In genomic region chr3:157880983-157881382, GRCm38 (mm10) we compare ENCODE assay signal across 25 mouse cellular contexts. TPM values are rescaled to one million over a fixed set of nuclear protein-coding genes. Genes with fewer than 3 reads are reported as not detected.
DNase-seq lines count a peak whose midpoint lies in the region; ATAC-seq and TF ChIP-seq lines count a peak whose summit lies in the region.
"Had no signal": no experiment of that assay in that cellular context is flagged by ENCODE, and none has a peak within 500 bp of the region (broad histone marks: within the 10 kb centered on the region; RNA-seq: fewer than 3 reads in every experiment).

No protein-coding gene starts in this region.

- H3K4me3 ChIP-seq in lung, postnatal 0 days (ENCODE audit: low read depth, low read length), result no peak overlapping the region
- H3K4me3 ChIP-seq: embryonic facial prominence, embryonic 13.5 days; embryonic facial prominence, embryonic 15.5 days; erythroblast, embryonic 14.5 days; forebrain, embryonic 10.5 days; forebrain, embryonic 12.5 days had no signal

- H3K27ac ChIP-seq in lung, postnatal 0 days (ENCODE audit: low read length), result no peak overlapping the region
- H3K27ac ChIP-seq: embryonic facial prominence, embryonic 13.5 days; embryonic facial prominence, embryonic 15.5 days; forebrain, embryonic 10.5 days; forebrain, embryonic 12.5 days had no signal

- no peak for TF ChIP-seq EP300 in lung, postnatal 0 days (IDR thresholded peaks at IDR 0.05)

- H3K27me3 ChIP-seq in lung, postnatal 0 days (replicated peaks; ENCODE audit: insufficient read depth, low read length), result no peaks in the 10 kb centered on the region
- H3K27me3 ChIP-seq: embryonic facial prominence, embryonic 13.5 days; embryonic facial prominence, embryonic 15.5 days; forebrain, embryonic 12.5 days; Patski had no signal

- no peak for TF ChIP-seq CTCF in lung, postnatal 0 days (IDR thresholded peaks at IDR 0.05)

- peak; percentile 59 for ATAC-seq in lung, postnatal 0 days
- ATAC-seq: activated CD4-positive, CD25-positive, alpha-beta regulatory T cell, adult 4 months; forebrain, embryonic 14.5 days; forebrain, embryonic 16.5 days; Patski had no signal

- DNase-seq in lung, postnatal 0 days (ENCODE audit: low spot score), result peak; percentile 37
- no peak for DNase-seq in lung, postnatal 4 days
- DNase-seq in Muller cell, postnatal 12 days (ENCODE audit: inconsistent ontology term), result peak; percentile 70
- DNase-seq in lung, postnatal 25 days (ENCODE audit: low spot score), result peak; percentile 7
- DNase-seq in adipocyte (ENCODE audit: low spot score), result no peak
- no peak for DNase-seq in left cerebral cortex, adult 11 months (ENCODE audit: low spot score)
- DNase-seq: adrenal gland, adult 2 months; adrenal gland, postnatal 10 days; adrenal gland, postnatal 25 days; cerebellum, adult 11 months; cerebellum, adult 18-20 months; cerebellum, adult 8-10 months; cerebellum, adult 9-11 months; cerebellum, postnatal 14 days; cerebellum, postnatal 36 days; embryo, embryonic 11 days had no signal

- no peaks in the 10 kb centered on the region for H3K4me1 ChIP-seq in lung, postnatal 0 days (ENCODE audit: insufficient read depth, low read depth, low read length)
- H3K4me1 ChIP-seq: embryonic facial prominence, embryonic 13.5 days; embryonic facial prominence, embryonic 15.5 days; forebrain, embryonic 10.5 days; forebrain, embryonic 12.5 days had no signal

- WGBS in lung, postnatal 0 days, result 64% methylated on average over 3 of the region's 3 CpGs

- H3K9me3 ChIP-seq in lung, postnatal 0 days (ENCODE audit: low read length), result no peaks in the 10 kb centered on the region
- H3K9me3 ChIP-seq: embryonic facial prominence, embryonic 13.5 days; embryonic facial prominence, embryonic 15.5 days; forebrain, embryonic 10.5 days; forebrain, embryonic 12.5 days had no signal

- no peaks in the 10 kb centered on the region for H3K36me3 ChIP-seq in lung, postnatal 0 days (ENCODE audit: insufficient read depth, low read length)
- H3K36me3 ChIP-seq: embryonic facial prominence, embryonic 13.5 days; embryonic facial prominence, embryonic 15.5 days; forebrain, embryonic 10.5 days; forebrain, embryonic 12.5 days had no signal

- H3K9ac ChIP-seq in lung, postnatal 0 days (replicated peaks; ENCODE audit: low read depth), result no peak overlapping the region
- H3K9ac ChIP-seq: embryonic facial prominence, embryonic 13.5 days; embryonic facial prominence, embryonic 15.5 days; forebrain, embryonic 12.5 days had no signal

- no peak overlapping the region for H3K4me2 ChIP-seq in lung, postnatal 0 days (replicated peaks; ENCODE audit: low read depth, low read length)
- H3K4me2 ChIP-seq: embryonic facial prominence, embryonic 13.5 days; embryonic facial prominence, embryonic 15.5 days; forebrain, embryonic 12.5 days had no signal

RNA-seq across cellular contexts. Expression of gene Cth, which starts 43.9 kb away (rescaled TPM):
- polyA plus RNA-seq in lung, postnatal 0 days (2015; fragmentation: Nextera tagmentation; extraction: Ambion mirVana), result 6.4 and 6.9 TPM in 2 replicates
- polyA plus RNA-seq: erythroblast, embryonic 14.5 days had no signal

Comparison
In these comparisons a context has a peak if more than half of its experiments do, and no peak if none do; other contexts are left out.
1. DNase-seq: peak in lung, postnatal 0 days (single experiment), Muller cell, postnatal 12 days (single experiment) and lung, postnatal 25 days (single experiment); none in lung, postnatal 4 days (0 of 2), adipocyte (single experiment) and left cerebral cortex, adult 11 months (single experiment).